Mouse (Mus musculus) embryonic facial prominence, embryonic 10.5 days (tissue): ENCODE results near the gene Cul4a. TPM values are rescaled to one million over a fixed set of nuclear protein-coding genes. Genes with fewer than 3 reads are reported as not detected.

Experiments
- DNase-seq: peaks from one replicate; pipeline ENCODE4 v3.0.0-alpha.2; 2017; ENCODE audit warnings: low spot score
- H3K27ac ChIP-seq: fragments of 300-500 bp; sonication (generic); replicated peaks from 2 replicates; pipeline ENCODE4 v1.5.1; 2016; ENCODE audit warnings: mild to moderate bottlenecking
- H3K27me3 ChIP-seq: fragments of 300-500 bp; sonication (generic); replicated peaks from 2 replicates; pipeline ENCODE4 v1.6.1; 2016; ENCODE audit warnings: low read depth, mild to moderate bottlenecking; ENCODE audit not compliant: poor library complexity, severe bottlenecking
- H3K36me3 ChIP-seq: fragments of 300-500 bp; sonication (generic); replicated peaks from 2 replicates; pipeline ENCODE4 v1.6.1; 2016; ENCODE audit warnings: mild to moderate bottlenecking, moderate library complexity
- H3K4me1 ChIP-seq: fragments of 300-500 bp; sonication (generic); 2 replicates; pipeline ENCODE4 v1.6.1; 2016
- H3K4me3 ChIP-seq: fragments of 300-500 bp; sonication (generic); 2 replicates; pipeline ENCODE4 v1.5.1; 2016; ENCODE audit warnings: mild to moderate bottlenecking, moderate library complexity
- H3K9me3 ChIP-seq: fragments of 300-500 bp; sonication (generic); 2 replicates; pipeline ENCODE4 v1.6.1; 2016; ENCODE audit warnings: mild to moderate bottlenecking
- WGBS: fragments of 180-500 bp; shearing (Covaris S2); methylation state at CpG from one replicate; pipeline ENCODE4 v1.1.7; 2016; 5-methylcytosine and 5-hydroxymethylcytosine counted together
- microRNA counts: library from miRNA; unstranded; fragments of <30 nt; microRNA quantifications from one replicate; lab custom pipeline; 2017
- microRNA-seq: library from miRNA; unstranded; fragments of <30 nt; microRNA quantifications from one replicate; pipeline ENCODE4, GENCODE M21; 2017
- polyA plus RNA-seq: library from polyadenylated mRNA; unstranded; fragments of >200 nt; fragmentation: Nextera tagmentation; extraction: Ambion mirVana; gene quantifications from 2 replicates; pipeline ENCODE4 v1.2.1, GENCODE M21; 2016

Gene Cul4a
- polyA plus RNA-seq, 1 experiment from 2014 or later, result 96.0 TPM

GRCm38 (mm10) chr8:13188052-13188555 is 82.7 kb downstream of the Cul4a start:
- Histone ChIP-seq H3K4me3 (no peak overlapping the region), H3K27me3 (no peaks in the 10 kb centered on the region), H3K4me1 (no peaks in the 10 kb centered on the region), H3K27ac (no peak overlapping the region), H3K9me3 (no peaks in the 10 kb centered on the region), H3K36me3 (peaks cover 9% of the 10 kb centered on the region)
- DNase-seq, result no peak
- 92% methylated on average over 13 of the region's 13 CpGs for WGBS

- no peaks in the 10 kb centered on the region for H3K9me3 ChIP-seq
- WGBS, result 97% methylated on average over 1 of the region's 1 CpGs
These were observed 83.4 kb downstream of the Cul4a start for GRCm38 (mm10) chr8:13188857-13189256.

GRCm38 (mm10) chr8:13190235-13190634 is 84.8 kb downstream of the Cul4a start:
- no peaks in the 10 kb centered on the region for H3K9me3 ChIP-seq
- H3K27ac ChIP-seq, result no peak overlapping the region
- 0 out of 2 replicates have a peak, but pooled peaks cover 4% of the 10 kb centered on the region for H3K4me1 ChIP-seq
- DNase-seq, result no peak
- no peaks in the 10 kb centered on the region for H3K36me3 ChIP-seq
- H3K27me3 ChIP-seq, result peaks cover 6% of the 10 kb centered on the region; the same call in 1 of the 2 replicates
- H3K4me3 ChIP-seq, result no peak overlapping the region
- 90% methylated on average over 8 of the region's 8 CpGs for WGBS

More at GRCm38 (mm10) chr8:13188857-13189256, 83.4 kb downstream of the Cul4a start:
- no peaks in the 10 kb centered on the region for H3K27me3 ChIP-seq
- H3K4me1 ChIP-seq, result no peaks in the 10 kb centered on the region
- no peak overlapping the region for H3K4me3 ChIP-seq
- no peak overlapping the region for H3K27ac ChIP-seq
- no peak for DNase-seq
- peaks cover 9% of the 10 kb centered on the region for H3K36me3 ChIP-seq

GRCm38 (mm10) chr8:13194818-13195217 is 89.4 kb downstream of the Cul4a start:
- Histone ChIP-seq H3K27me3 (peaks cover 36% of the 10 kb centered on the region), H3K4me1 (peaks cover 15% of the 10 kb centered on the region), H3K4me3 (no peak overlapping the region), H3K27ac (no peak overlapping the region), H3K36me3 (no peaks in the 10 kb centered on the region), H3K9me3 (no peaks in the 10 kb centered on the region)
- no peak for DNase-seq
- WGBS, result 41% methylated on average over 10 of the region's 10 CpGs

DNA sequence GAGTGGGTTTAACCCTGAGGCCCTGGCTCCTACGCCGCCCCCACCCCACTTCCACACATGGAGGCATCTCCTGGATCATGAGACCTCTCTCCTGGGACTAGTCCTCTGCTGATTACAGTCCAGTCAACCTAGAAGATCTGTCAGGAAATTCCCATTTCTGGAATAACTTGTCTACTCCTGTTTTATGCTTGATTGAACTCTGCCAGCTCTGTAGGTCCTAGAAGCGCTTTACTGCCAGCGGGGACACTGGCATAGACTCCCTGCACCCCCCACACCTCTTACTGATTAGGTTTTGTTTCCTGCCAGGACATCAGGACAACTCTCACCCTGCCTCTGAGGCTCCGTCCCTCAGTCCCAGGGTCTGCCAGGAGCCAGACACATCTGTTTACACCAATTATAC is 92.1 kb downstream of the Cul4a start:
- Histone ChIP-seq H3K36me3 (no peaks in the 10 kb centered on the region), H3K4me3 (no peak overlapping the region), H3K27ac (no peak overlapping the region), H3K9me3 (no peaks in the 10 kb centered on the region), H3K27me3 (peaks cover 62% of the 10 kb centered on the region), H3K4me1 (peaks cover 30% of the 10 kb centered on the region)
- 85% methylated on average over 5 of the region's 5 CpGs for WGBS
- DNase-seq, result no peak

MicroRNA genes within 50 kb of the gene (microRNA counts, 519-probe panel; counts per million panel counts)
- 3,108 counts per million, percentile 70 among the panel's probes with 10 or more counts for microRNA mmu-miR-1968 (lab: Ali Mortazavi, UCI)

Small RNA genes within 50 kb of the gene (microRNA-seq; reads per million reads assigned to microRNA genes)
- gene Mir1968 (21.0 reads per million, percentile 30 among the genes with 10 or more reads in this experiment), gene Mir7065 (not detected)

Other genes with a start within 250 kb of the Cul4a start
- gene Mcf2l, start 231.8 kb upstream of the Cul4a start, polyA plus RNA-seq, result 15.8 and 17.4 TPM in 2 replicates
- 0.13 and 0.15 TPM in 2 replicates for gene F7, start 79.6 kb upstream of the Cul4a start, polyA plus RNA-seq
- gene F10, start 68.3 kb upstream of the Cul4a start, polyA plus RNA-seq, result 0.91 and 0.97 TPM in 2 replicates
- 0.20 and 0.24 TPM in 2 replicates for gene Proz, start 44.7 kb upstream of the Cul4a start, polyA plus RNA-seq
- gene Pcid2, start 162 bp upstream of the Cul4a start, polyA plus RNA-seq, result 57.8 and 59.2 TPM in 2 replicates
- gene Lamp1, start 53.5 kb downstream of the Cul4a start, polyA plus RNA-seq, result 183 TPM in 2 replicates
- gene Grtp1, start 95.0 kb downstream of the Cul4a start, polyA plus RNA-seq, result 15.3 and 15.4 TPM in 2 replicates
- 0.39 and 0.70 TPM in 2 replicates for gene Adprhl1, start 148.5 kb downstream of the Cul4a start, polyA plus RNA-seq
- 22.5 and 23.7 TPM in 2 replicates for gene Dcun1d2, start 182.5 kb downstream of the Cul4a start, polyA plus RNA-seq
- gene Tmco3, start 182.6 kb downstream of the Cul4a start, polyA plus RNA-seq, result 33.7 and 37.8 TPM in 2 replicates
- 182 and 193 TPM in 2 replicates for gene Tfdp1, start 233.1 kb downstream of the Cul4a start, polyA plus RNA-seq